Mouse (Mus musculus) gastrocnemius, postnatal 36 days (tissue): ENCODE data around the gene Gtpbp3. TPM values are rescaled to one million over a fixed set of nuclear protein-coding genes. Genes with fewer than 3 reads are reported as not detected.
"Not testable (repeated sequence)": the region's sequence is repeated elsewhere in the genome, so short reads cannot be mapped to it uniquely, and the experiment has no call there.

Experiments
- DNase-seq, 2 experiments: peaks; one replicate each; pipeline ENCODE4 v3.0.0; 2022
- intact Hi-C: fragments of 180-260 bp; cut with DNase I; formaldehyde crosslinking; loops from one replicate; pipeline ENCODE4 v1.15.1; 2025
- total RNA-seq, 2 experiments: library from RNA; stranded (reverse); gene quantifications; 2 replicates each; pipeline ENCODE4 v1.2.3; 2021

The Gtpbp3 gene
- total RNA-seq, 2 experiments from 2014 or later: 8.0 to 10.5 TPM

- intact Hi-C loops: loop anchor here (1.0 kb wide), 1 partner anchor 26 kb away; no protein-coding TSS in a partner anchor
These were observed 7.1 kb downstream of the Gtpbp3 start for GRCm38 (mm10) chr8:71495039-71495438.

GRCm38 (mm10) chr8:71495811-71496210, 7.9 kb downstream of the Gtpbp3 start:
- DNase-seq: no peak
- intact Hi-C loops: loop anchor here (1.0 kb wide), 1 partner anchor 25 kb away; no protein-coding TSS in a partner anchor

More at GRCm38 (mm10) chr8:71495039-71495438, 7.1 kb downstream of the Gtpbp3 start:
- peak; percentile 78 to 79 for DNase-seq

GRCm38 (mm10) chr8:71496481-71496880, 8.6 kb downstream of the Gtpbp3 start:
- intact Hi-C loops: no loop called here
- DNase-seq: peak; percentile 85 to 89

DNA sequence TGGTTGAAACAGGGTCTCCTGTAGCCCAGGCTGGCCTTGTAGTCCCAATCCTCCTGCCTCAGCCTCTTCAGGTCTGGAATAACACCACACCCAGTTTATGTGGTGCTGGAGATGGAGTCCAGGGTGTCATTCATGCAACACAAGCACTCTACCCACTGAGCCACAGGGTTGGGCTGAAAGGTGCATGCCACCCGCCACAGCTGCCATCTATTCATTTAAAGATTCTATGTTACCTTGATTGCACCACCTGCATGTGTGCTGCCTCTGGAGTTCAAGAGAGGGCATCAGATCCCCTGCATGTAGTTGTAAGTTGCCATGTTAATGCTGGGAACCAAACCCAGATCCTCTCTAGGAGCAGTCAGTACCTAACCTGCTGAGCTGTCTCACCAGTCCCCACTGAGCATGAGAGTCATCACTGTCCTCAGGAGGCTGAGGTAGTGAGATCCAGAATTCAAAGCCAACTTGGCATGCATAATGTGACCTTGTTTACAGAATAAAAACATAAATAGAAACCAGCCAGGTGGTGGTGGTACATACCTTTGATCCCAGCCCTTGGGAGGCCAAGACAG, 9.3 kb downstream of the Gtpbp3 start:
- intact Hi-C loops: loop anchor here (1.0 kb wide), 1 partner anchor 19 kb away; no protein-coding TSS in a partner anchor
- no peak for DNase-seq

DNA sequence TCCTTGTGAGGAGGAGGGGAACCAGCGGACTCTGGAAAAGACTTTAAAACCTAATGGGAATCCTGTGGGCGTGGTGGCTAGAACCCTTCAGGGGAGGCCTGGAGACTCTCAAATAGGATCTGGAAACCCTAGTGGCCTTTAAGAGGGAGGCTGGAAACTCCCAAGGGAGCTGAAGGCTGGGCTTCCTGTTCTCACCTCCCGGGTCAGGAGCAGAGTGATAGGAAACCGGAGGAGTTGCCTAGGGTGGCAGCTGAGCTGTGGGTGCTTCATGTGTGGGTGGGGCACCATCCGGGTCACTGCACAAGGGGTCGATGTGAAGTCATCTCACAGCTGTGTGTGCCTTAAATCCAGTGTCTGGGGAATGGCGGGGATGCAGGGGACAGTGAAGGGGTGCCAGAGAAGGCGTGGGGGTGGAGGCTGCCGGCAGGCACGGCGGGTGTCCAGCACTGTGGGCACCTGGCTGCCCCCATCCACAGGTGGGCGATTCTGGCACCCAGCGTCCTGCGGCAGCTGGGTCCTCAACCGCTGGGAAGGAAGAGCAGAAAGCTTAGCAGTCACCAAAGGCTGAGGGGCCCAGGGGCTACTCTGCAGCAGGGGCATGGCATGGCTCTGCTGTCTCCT, 10.1 kb downstream of the Gtpbp3 start:
- no peak for DNase-seq
- intact Hi-C loops: loop anchor here (1.0 kb wide), 1 partner anchor 18 kb away; no protein-coding TSS in a partner anchor

GRCm38 (mm10) chr8:71498816-71499690, 11.2 kb downstream of the Gtpbp3 start:
- no peak for DNase-seq
- intact Hi-C loops: no loop called here

- no peak for DNase-seq
- intact Hi-C loops: no loop called here
These were observed 16.4 kb downstream of the Gtpbp3 start for GRCm38 (mm10) chr8:71504349-71504748.

DNA sequence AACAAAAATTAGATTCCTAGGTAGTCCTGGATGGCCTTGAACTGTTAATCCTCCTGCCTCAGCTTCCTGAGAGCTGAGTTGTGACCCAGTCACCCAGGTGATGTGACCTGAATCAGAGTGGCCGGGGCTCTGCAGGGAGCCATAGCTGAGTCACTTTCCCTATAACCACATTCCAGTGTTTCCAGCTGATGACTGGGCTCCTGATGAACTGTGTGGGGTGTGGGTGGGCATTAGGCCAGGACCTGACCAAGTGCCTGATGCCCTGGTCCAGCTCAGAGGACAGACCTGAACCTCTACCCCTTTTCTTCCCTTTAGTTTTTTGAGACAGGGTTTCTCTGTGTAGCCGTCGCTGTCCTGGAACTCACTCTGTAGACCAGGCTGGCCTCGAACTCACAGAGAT, 17.4 kb downstream of the Gtpbp3 start:
- intact Hi-C loops: no loop called here
- DNase-seq: no peak

DNA sequence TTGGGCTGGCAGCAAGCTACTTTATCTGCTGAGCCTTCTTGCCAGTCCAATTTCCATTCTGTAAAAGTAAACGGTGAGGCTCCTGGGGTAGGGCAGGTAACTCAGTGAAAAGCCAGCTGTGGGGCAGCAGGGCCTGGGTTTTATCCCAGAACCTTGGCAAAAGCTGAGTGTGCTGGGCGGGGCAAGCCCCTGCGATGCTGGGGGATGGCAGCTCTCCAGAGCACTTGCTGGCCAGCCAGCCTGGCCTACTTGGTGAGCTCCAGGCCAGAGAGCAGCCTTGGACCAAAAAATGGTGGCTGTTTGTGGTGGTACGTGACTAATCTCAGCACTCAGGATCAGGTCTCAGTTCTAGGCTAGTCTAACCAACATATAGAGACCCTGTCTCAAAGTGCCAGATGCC, 18.1 kb downstream of the Gtpbp3 start:
- DNase-seq: peak in 1 of 2 experiments; percentile 45
- intact Hi-C loops: no loop called here

DNA sequence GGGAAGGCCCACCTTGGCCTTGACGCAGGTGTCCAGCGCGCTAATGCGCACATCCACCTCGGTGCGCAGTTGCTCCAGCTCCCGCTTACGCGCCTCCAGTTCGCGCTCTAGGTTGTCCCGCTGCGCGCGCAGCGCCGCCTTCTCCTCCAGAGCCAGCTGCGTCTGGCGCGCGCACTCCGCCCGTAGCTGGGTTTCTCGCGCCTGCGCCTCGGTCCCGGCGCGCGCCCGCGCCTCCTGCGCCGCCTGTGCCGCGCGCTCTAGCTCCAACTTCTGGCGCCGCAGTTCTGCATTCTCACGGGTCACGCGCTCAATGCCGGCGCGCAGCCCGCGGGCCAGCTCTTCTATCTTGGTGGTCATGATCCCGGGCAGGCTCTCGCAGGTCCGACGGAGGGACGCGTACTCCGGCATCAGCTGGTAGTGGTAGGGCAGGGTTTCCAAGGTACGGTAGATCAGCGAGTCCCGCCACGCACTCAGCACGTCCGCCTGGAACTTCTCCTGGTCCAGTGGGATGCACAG, 19.7 kb downstream of the Gtpbp3 start:
- peak; percentile 69 to 74 for DNase-seq
- intact Hi-C loops: no loop called here

- intact Hi-C loops: no loop called here
- DNase-seq: no peak
These were observed 21.4 kb downstream of the Gtpbp3 start for GRCm38 (mm10) chr8:71509316-71509715.

- intact Hi-C loops: no loop called here
- DNase-seq: no peak
These were observed 23.7 kb downstream of the Gtpbp3 start, which contains the start of gene Plvap for GRCm38 (mm10) chr8:71511644-71512043. TSS of gene Plvap (minus strand) at chr8:71511752.

DNA sequence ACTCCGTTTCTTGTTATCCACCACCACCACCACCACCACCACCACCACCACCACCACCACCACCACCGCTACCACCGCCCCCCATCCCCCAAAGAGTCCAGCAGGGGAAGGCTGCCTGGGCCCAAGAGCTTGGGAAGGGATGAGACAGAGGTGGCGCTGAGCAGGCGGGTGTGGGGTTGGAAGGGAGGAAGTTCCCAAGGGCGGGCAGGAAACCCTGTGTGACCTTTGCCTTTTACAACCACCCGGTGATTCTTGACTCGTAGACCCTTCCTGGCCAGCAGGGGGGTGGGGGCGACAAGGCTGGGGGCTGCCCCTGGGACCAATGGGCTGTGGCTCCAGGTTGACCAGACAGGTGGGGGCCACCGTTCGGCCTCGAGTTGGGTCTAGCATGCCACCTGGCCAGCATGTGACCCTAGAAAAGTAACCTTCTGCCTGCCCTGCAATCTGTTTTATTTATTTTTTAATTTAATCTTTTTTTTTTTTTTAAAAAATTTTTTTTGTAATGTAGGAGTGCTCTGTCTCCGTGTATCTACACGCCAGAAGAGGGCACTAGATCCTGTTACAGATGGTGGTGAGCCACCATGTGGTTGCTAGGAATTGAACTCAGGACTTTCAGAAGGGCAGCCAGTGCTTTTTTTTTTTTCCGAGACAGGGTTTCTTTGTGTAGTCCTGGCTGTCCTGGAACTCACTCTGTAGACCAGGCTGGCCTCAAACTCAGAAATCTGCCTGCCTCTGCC, 25.3 kb downstream of the Gtpbp3 start:
- DNase-seq: no peak
- intact Hi-C loops: no loop called here

DNA sequence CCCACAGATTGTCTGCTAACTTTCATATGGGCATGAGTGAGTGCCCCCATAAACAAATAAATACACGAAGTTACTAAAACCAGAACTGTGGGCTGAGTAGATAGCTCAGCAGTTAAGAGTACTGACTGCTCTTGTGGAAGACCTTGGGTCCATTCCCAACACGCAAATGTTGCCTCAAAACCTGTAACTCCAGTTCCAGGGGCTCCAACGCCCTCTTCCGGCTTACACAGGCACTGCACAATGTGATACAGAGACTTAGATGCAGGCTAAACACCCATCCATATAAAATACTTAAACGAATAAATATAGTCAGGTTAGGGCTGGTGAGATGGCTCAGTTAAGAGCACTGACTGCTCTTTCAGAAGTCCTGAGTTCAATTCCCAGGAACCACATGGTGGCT, 27.1 kb downstream of the Gtpbp3 start:
- intact Hi-C loops: no loop called here
- DNase-seq: no peak

DNA sequence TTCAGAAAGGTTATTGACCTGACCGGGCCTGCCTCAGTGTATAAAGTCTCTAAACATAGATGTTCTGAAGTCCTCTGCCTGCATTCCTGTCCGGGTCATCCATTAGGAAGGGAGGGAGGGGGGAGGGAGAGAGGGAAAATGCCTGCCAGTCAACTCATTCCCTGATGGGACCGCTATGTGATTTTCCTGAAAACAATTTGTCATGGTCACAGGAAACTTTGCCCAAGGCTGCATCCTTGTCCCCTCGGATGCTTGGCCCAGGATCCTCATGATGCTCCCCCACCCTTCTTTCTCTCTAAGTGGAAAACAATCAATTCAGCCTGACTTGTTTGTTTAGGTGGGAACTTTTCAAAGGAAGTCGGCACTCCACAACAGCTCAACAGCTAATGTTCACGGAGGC, 28.9 kb downstream of the Gtpbp3 start:
- DNase-seq: no peak

DNA sequence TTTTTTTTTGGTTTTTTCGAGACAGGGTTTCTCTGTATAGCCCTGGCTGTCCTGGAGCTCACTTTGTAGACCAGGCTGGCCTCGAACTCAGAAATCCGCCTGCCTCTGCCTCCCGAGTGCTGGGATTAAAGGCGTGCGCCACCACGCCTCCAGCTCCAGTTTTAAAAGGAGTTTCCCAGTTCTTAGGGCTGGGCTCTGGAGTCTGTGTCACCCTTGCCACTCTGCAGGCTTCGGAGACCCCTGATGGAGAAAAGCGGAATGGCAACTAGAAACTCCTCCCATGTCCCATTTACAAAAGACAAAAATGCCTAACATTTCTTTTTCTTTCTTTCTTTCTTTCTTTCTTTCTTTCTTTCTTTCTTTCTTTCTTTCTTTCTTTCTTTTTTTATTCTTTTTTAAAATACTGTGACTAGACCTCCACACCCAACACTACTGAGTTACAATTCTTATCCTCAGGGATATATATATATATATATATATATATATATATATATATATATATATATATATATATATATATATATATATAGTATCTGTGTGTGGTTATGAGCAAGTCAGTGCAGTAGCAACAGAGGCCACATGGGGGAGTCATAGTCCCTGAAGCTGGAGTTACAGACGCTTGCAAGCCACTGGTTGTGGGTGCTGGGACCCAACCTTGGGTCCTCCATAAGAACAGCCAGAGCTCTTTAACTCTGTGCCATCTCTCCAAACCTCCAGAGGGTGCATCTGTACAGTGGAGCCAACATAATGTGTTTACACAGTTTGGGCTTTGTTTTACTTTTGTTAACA, 31.3 kb downstream of the Gtpbp3 start:
- intact Hi-C loops: not testable (repeated sequence)
- DNase-seq: peak in 1 of 2 experiments; percentile 57

More for the DNA sequence above, 28.9 kb downstream of the Gtpbp3 start:
- intact Hi-C loops: loop anchor here (1.0 kb wide), 1 partner anchor 19 kb away; no protein-coding TSS in a partner anchor

GRCm38 (mm10) chr8:71521634-71522033, 33.7 kb downstream of the Gtpbp3 start:
- peak; percentile 94 to 96 for DNase-seq
- intact Hi-C loops: loop anchor here (1.0 to 2.0 kb wide), 2 partner anchors 26 to 81 kb away; no protein-coding TSS in a partner anchor

GRCm38 (mm10) chr8:71525226-71526050, 37.5 kb downstream of the Gtpbp3 start, which contains the start of gene Ccdc194:
TSS of gene Ccdc194 (minus strand) at chr8:71525711.
- intact Hi-C loops: no loop called here
- DNase-seq: no peak
